Mouse (Mus musculus) ES-E14 (cell line): ENCODE measurements around the gene Cfap77. TPM values are rescaled to one million over a fixed set of nuclear protein-coding genes. Genes with fewer than 3 reads are reported as not detected.

Experiments
- DNase-seq: peaks from one replicate; pipeline ENCODE4 v3.0.0-alpha.2; 2013; ENCODE audit warnings: low read depth, low spot score
- H3K27ac ChIP-seq: 2 replicates; pipeline ENCODE4 v1.5.1; 2012; ENCODE audit warnings: low read depth, mild to moderate bottlenecking, low read length, moderate library complexity, mixed read lengths; ENCODE audit not compliant: poor library complexity, insufficient read depth, severe bottlenecking
- H3K36me3 ChIP-seq: 2 replicates; pipeline ENCODE4 v1.6.1; 2012; ENCODE audit warnings: mild to moderate bottlenecking, low read length, moderate library complexity, mixed read lengths; ENCODE audit not compliant: control insufficient read depth, poor library complexity, insufficient read depth, severe bottlenecking
- H3K4me1 ChIP-seq, 2 experiments: fragments of 150-350 bp in 1 of 2; sonication (generic) in 1 of 2; 2 replicates each; pipeline ENCODE4 v1.6.1; 2012; ENCODE audit warnings: low read length in 2 of 2, mild to moderate bottlenecking in 1 of 2, mixed read lengths in 1 of 2; ENCODE audit not compliant: control insufficient read depth in 2 of 2, insufficient read depth in 2 of 2, poor library complexity in 1 of 2
- H3K4me3 ChIP-seq, 2 experiments: fragments of 150-350 bp in 1 of 2; sonication (generic) in 1 of 2; 2 replicates each; pipeline ENCODE4 v1.5.1; 2012; ENCODE audit warnings: low read length in 2 of 2, low read depth in 1 of 2, mild to moderate bottlenecking in 1 of 2, mixed read lengths in 1 of 2; ENCODE audit not compliant: insufficient read depth in 1 of 2, poor library complexity in 1 of 2, severe bottlenecking in 1 of 2
- H3K9ac ChIP-seq: 2 replicates; pipeline ENCODE4 v1.6.1; 2012; ENCODE audit warnings: low read depth, mild to moderate bottlenecking, low read length, mixed read lengths; ENCODE audit not compliant: poor library complexity, insufficient read depth, severe bottlenecking
- H3K9me3 ChIP-seq: fragments of 150-350 bp; sonication (generic); 2 replicates; pipeline ENCODE4 v1.6.1; 2012; ENCODE audit warnings: low read depth, mild to moderate bottlenecking, low read length; ENCODE audit not compliant: control insufficient read depth, insufficient read depth
- CHD2 ChIP-seq: IDR thresholded peaks from 2 replicates; pipeline ENCODE4 v1.6.1; 2014; ENCODE audit warnings: mild to moderate bottlenecking, low read depth, low read length, inconsistent platforms
- HCFC1 ChIP-seq: IDR thresholded peaks from 2 replicates; pipeline ENCODE4 v1.6.1; 2012; ENCODE audit warnings: low read length, inconsistent platforms, borderline replicate concordance; ENCODE audit not compliant: insufficient read depth
- MAFK ChIP-seq: IDR thresholded peaks from 2 replicates; pipeline ENCODE4 v1.6.1; 2014; ENCODE audit warnings: mild to moderate bottlenecking, low read depth, low read length, inconsistent platforms; ENCODE audit not compliant: insufficient read depth
- ZC3H11A ChIP-seq: IDR thresholded peaks from 2 replicates; pipeline ENCODE4 v1.6.1; 2012; ENCODE audit warnings: low read depth, mild to moderate bottlenecking, inconsistent platforms, low read length, borderline replicate concordance
- ZNF384 ChIP-seq: IDR thresholded peaks from 2 replicates; pipeline ENCODE4 v1.6.1; 2012; ENCODE audit warnings: low read depth, low read length, inconsistent platforms
- in situ Hi-C, 2 experiments: fragments of 600-800 bp; cut with MboI; formaldehyde crosslinking; loops; one replicate each; pipeline ENCODE4 v1.15.1; 2025; ENCODE audit warnings: low sequenced_read_pairs in 2 of 2, inconsistent platforms in 1 of 2; ENCODE audit not compliant: unreplicated experiment in 2 of 2
- total RNA-seq: library from RNA; depleted of rRNA; stranded (reverse); fragments of 300-350 nt; gene quantifications from 2 replicates; pipeline ENCODE4 v1.2.3, GENCODE M21; 2012

Gene Cfap77
- total RNA-seq, 1 experiment: 1.0 TPM

GRCm38 (mm10) chr2:28945388-28945787, 109.5 kb downstream of the Cfap77 start:
- Histone ChIP-seq H3K4me1 (no peaks in the 10 kb centered on the region), H3K4me3 (no peak overlapping the region), H3K9ac (no peak overlapping the region), H3K27ac (no peak overlapping the region), H3K36me3 (no peaks in the 10 kb centered on the region), H3K9me3 (no peaks in the 10 kb centered on the region)
- TF ChIP-seq MAFK (no peak), CHD2 (no peak), ZNF384 (no peak), ZC3H11A (no peak), HCFC1 (no peak)
- in situ Hi-C loops: no loop called here
- no peak for DNase-seq

- no peak overlapping the region for H3K27ac ChIP-seq
Observed at GRCm38 (mm10) chr2:28943666-28944516, 111.0 kb downstream of the Cfap77 start.

GRCm38 (mm10) chr2:28938997-28939396, 115.9 kb downstream of the Cfap77 start:
- Histone ChIP-seq H3K4me3 (no peak overlapping the region), H3K27ac (no peak overlapping the region; the same call in 1 of the 2 replicates), H3K9me3 (no peaks in the 10 kb centered on the region), H3K9ac (no peak overlapping the region), H3K4me1 (peaks cover 2 to 3% of the 10 kb centered on the region in 2 experiments; a peak in 1 of 4 replicates), H3K36me3 (no peaks in the 10 kb centered on the region)
- no peak for DNase-seq
- TF ChIP-seq ZC3H11A: no peak
- TF ChIP-seq HCFC1: no peak
- TF ChIP-seq CHD2: no peak
- TF ChIP-seq ZNF384: no peak
- no peak for TF ChIP-seq MAFK
- in situ Hi-C loops: no loop called here

More at GRCm38 (mm10) chr2:28943666-28944516, 111.0 kb downstream of the Cfap77 start:
- TF ChIP-seq ZC3H11A (no peak), ZNF384 (no peak), CHD2 (no peak), HCFC1 (no peak), MAFK (no peak)
- in situ Hi-C loops: no loop called here
- no peaks in the 10 kb centered on the region for H3K36me3 ChIP-seq
- H3K4me3 ChIP-seq: no peak overlapping the region
- H3K4me1 ChIP-seq: peaks cover 2 to 3% of the 10 kb centered on the region in 2 experiments; a peak in 1 of 4 replicates
- no peaks in the 10 kb centered on the region for H3K9me3 ChIP-seq
- H3K9ac ChIP-seq: no peak overlapping the region
- DNase-seq: no peak

- H3K36me3 ChIP-seq: no peaks in the 10 kb centered on the region
- no peak overlapping the region for H3K9ac ChIP-seq
- H3K4me3 ChIP-seq: no peak overlapping the region
- in situ Hi-C loops: no loop called here
- no peaks in the 10 kb centered on the region for H3K4me1 ChIP-seq
- TF ChIP-seq MAFK (no peak), ZC3H11A (no peak), ZNF384 (no peak), HCFC1 (no peak), CHD2 (no peak)
- H3K27ac ChIP-seq: no peak overlapping the region
- no peak for DNase-seq
- no peaks in the 10 kb centered on the region for H3K9me3 ChIP-seq
Observed at GRCm38 (mm10) chr2:28930571-28930970, 124.3 kb downstream of the Cfap77 start.

GRCm38 (mm10) chr2:28923912-28924311, 131.0 kb downstream of the Cfap77 start:
- no peak overlapping the region for H3K4me3 ChIP-seq
- H3K9ac ChIP-seq: no peak overlapping the region
- H3K27ac ChIP-seq: no peak overlapping the region
- peaks cover 0 to 3% of the 10 kb centered on the region in 2 experiments; a peak in 1 of 4 replicates for H3K4me1 ChIP-seq
- in situ Hi-C loops: loop anchor here (5.0 to 25.0 kb wide), 3 partner anchors 128 to 313 kb away; partner anchors contain the start of gene Cfap77 (in 1 of the 2)
- TF ChIP-seq CHD2 (no peak), ZC3H11A (peak; percentile 73; the same call in 1 of the 2 replicates)
- H3K36me3 ChIP-seq: no peaks in the 10 kb centered on the region
- H3K9me3 ChIP-seq: no peaks in the 10 kb centered on the region
- peak; percentile 55 for DNase-seq
